Mouse (Mus musculus) liver, embryonic 14.5 days (tissue): ENCODE results near the gene Mdm4. TPM values are rescaled to one million over a fixed set of nuclear protein-coding genes. Genes with fewer than 3 reads are reported as not detected.

Experiments used
- ATAC-seq: fragments of 200-750 bp; cut with Nextera tagmentation; 2 replicates; pipeline ENCODE4 v1.8.0; 2017; ENCODE audit warnings: moderate number of reproducible peaks, mild to moderate bottlenecking, moderate library complexity; ENCODE audit not compliant: insufficient read depth
- DNase-seq, 3 experiments: peaks; one replicate each; pipeline ENCODE4 v3.0.0-alpha.2; 2012 to 2013; ENCODE audit warnings: low read depth in 3 of 3, low spot score in 3 of 3
- H3K27ac ChIP-seq: fragments of 300-500 bp; sonication (generic); 2 replicates; pipeline ENCODE4 v1.5.1; 2014; ENCODE audit warnings: moderate library complexity, mild to moderate bottlenecking, control low read depth, inconsistent platforms
- H3K27me3 ChIP-seq: fragments of 300-500 bp; sonication (generic); 2 replicates; pipeline ENCODE4 v1.6.1; 2014; ENCODE audit warnings: mild to moderate bottlenecking, low read length, moderate library complexity; ENCODE audit not compliant: control insufficient read depth, insufficient read depth
- H3K36me3 ChIP-seq: fragments of 300-500 bp; sonication (generic); replicated peaks from 2 replicates; pipeline ENCODE4 v1.6.1; 2014; ENCODE audit warnings: low read depth; ENCODE audit not compliant: control insufficient read depth, insufficient read depth
- H3K4me1 ChIP-seq, 2 experiments: fragments of 200-500 bp in 1 of 2; fragments of 300-500 bp in 1 of 2; sonication (generic) in 1 of 2; replicated peaks; 2 replicates each; pipeline ENCODE4 v1.6.1; 2012 to 2014; ENCODE audit warnings: antibody characterized with exemption in 1 of 2, inconsistent platforms in 1 of 2, low read length in 1 of 2; ENCODE audit not compliant: control insufficient read depth in 2 of 2, insufficient read depth in 2 of 2
- H3K4me2 ChIP-seq: fragments of 300-500 bp; sonication (generic); 2 replicates; pipeline ENCODE4 v1.6.1; 2014; ENCODE audit warnings: low read depth, mild to moderate bottlenecking, control low read depth, moderate library complexity
- H3K4me3 ChIP-seq, 2 experiments: fragments of 200-500 bp in 1 of 2; fragments of 300-500 bp in 1 of 2; sonication (generic) in 1 of 2; 2 replicates each; pipeline ENCODE4 v1.5.1; 2012 to 2014; ENCODE audit warnings: low read depth in 2 of 2, low read length in 2 of 2, mild to moderate bottlenecking in 2 of 2, control low read depth in 1 of 2, inconsistent platforms in 1 of 2, moderate library complexity in 1 of 2; ENCODE audit not compliant: insufficient read depth in 1 of 2
- H3K9ac ChIP-seq: fragments of 300-500 bp; sonication (generic); replicated peaks from 2 replicates; pipeline ENCODE4 v1.6.1; 2014; ENCODE audit warnings: mild to moderate bottlenecking, control low read depth, moderate library complexity
- H3K9me3 ChIP-seq: fragments of 300-500 bp; sonication (generic); 2 replicates; pipeline ENCODE4 v1.6.1; 2016; ENCODE audit warnings: low read length, mixed read lengths; ENCODE audit not compliant: control insufficient read depth
- CTCF ChIP-seq: IDR thresholded peaks from 2 replicates; pipeline ENCODE4 v1.5.1; 2016; ENCODE audit warnings: antibody characterized with exemption, low read depth, control low read depth
- EP300 ChIP-seq: IDR thresholded peaks from 2 replicates; pipeline ENCODE4 v1.6.1; 2016; ENCODE audit warnings: antibody characterized with exemption, low read depth
- WGBS: fragments of 180-500 bp; shearing (Covaris S2); extraction: QIAGEN DNeasy Blood & Tissue Kit; methylation state at CpG from one replicate; pipeline ENCODE4 v1.1.7; 2014; ENCODE audit not compliant: insufficient replicate concordance; 5-methylcytosine and 5-hydroxymethylcytosine counted together
- polyA plus RNA-seq, 2 experiments: library from polyadenylated mRNA; depleted of rRNA in 1 of 2; stranded (reverse) in 1 of 2; unstranded in 1 of 2; fragments of >200 nt; fragmentation: Nextera tagmentation in 1 of 2; extraction: Ambion mirVana in 1 of 2; gene quantifications; 2 replicates each; pipeline versions ENCODE4 v1.2.1 to v1.2.3; 2012 to 2014

Gene Mdm4
- polyA plus RNA-seq, 2 experiments, result 11.6 to 25.9 TPM

DNA sequence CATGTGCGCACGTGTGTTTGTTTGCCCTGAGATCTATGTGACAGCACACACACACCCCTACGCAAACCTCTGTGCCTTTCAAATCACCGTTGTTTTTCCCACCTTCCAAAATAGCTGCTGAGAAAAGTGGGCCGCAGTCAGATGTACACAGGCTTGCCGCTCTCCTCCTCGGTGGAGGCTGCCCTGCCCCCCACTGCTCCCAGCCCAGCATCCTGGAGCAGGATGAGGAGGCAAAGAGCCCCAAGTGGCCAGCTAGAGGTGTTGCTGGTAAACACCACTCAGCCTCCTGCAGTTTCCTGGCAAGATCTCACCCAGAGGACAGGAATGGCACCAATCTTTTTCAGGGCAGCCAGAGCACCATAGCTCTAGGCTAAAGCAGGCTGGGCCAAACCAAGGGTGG lies 95.5 kb downstream of the Mdm4 start:
- ATAC-seq (no peak), DNase-seq (no peak)
- WGBS, result 32% methylated on average over 7 of the region's 7 CpGs
- Histone ChIP-seq H3K4me2 (no peak overlapping the region), H3K27me3 (no peaks in the 10 kb centered on the region), H3K9ac (no peak overlapping the region), H3K9me3 (no peaks in the 10 kb centered on the region), H3K27ac (no peak overlapping the region), H3K4me1 (no peaks in the 10 kb centered on the region), H3K4me3 (no peak overlapping the region), H3K36me3 (no peaks in the 10 kb centered on the region)
- TF ChIP-seq EP300 (no peak), CTCF (no peak)

DNA sequence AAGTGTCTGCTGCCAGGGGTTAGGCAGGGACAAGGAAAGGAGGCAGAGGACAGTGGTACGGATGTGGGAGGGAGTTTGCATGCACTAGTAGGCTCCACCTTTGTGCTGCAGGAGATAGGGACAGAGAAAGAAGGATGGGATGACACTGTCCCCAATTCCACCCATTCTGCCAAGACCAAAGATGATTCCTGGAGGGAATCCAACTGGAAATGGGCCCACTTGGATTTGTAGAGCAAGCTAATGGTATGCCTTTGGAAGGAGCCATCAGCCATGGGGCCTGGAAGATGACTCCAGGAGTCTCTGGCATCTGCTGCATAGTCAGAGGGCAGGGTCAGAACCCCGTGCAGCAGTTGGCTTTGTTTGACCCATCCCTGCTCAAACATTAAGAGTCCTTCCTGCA lies 97.9 kb downstream of the Mdm4 start:
- WGBS, result 30% methylated on average over 2 of the region's 2 CpGs
- Histone ChIP-seq H3K27ac (no peak overlapping the region), H3K27me3 (no peaks in the 10 kb centered on the region), H3K4me1 (no peaks in the 10 kb centered on the region), H3K9ac (no peak overlapping the region), H3K9me3 (no peaks in the 10 kb centered on the region), H3K4me3 (no peak overlapping the region), H3K4me2 (no peak overlapping the region), H3K36me3 (no peaks in the 10 kb centered on the region)
- no peak for TF ChIP-seq EP300
- DNase-seq, result no peak
- no peak for ATAC-seq

- H3K27me3 ChIP-seq, result no peaks in the 10 kb centered on the region
- no peaks in the 10 kb centered on the region for H3K4me1 ChIP-seq
- ATAC-seq (no peak), DNase-seq (no peak)
- H3K4me2 ChIP-seq, result no peak overlapping the region
- H3K9me3 ChIP-seq, result no peaks in the 10 kb centered on the region
- TF ChIP-seq EP300 (no peak), CTCF (no peak)
- WGBS, result 55% methylated on average over 4 of the region's 4 CpGs
- no peaks in the 10 kb centered on the region for H3K36me3 ChIP-seq
- no peak overlapping the region for H3K9ac ChIP-seq
- no peak overlapping the region for H3K27ac ChIP-seq
- H3K4me3 ChIP-seq, result no peak overlapping the region
Observed at GRCm38 (mm10) chr1:132930291-132930690, 100.1 kb downstream of the Mdm4 start.

- ATAC-seq (no peak), DNase-seq (no peak)
- Histone ChIP-seq H3K4me1 (no peaks in the 10 kb centered on the region), H3K27me3 (no peaks in the 10 kb centered on the region), H3K4me3 (no peak overlapping the region), H3K4me2 (no peak overlapping the region), H3K9ac (no peak overlapping the region), H3K9me3 (no peaks in the 10 kb centered on the region), H3K36me3 (no peaks in the 10 kb centered on the region), H3K27ac (no peak overlapping the region)
- TF ChIP-seq EP300 (no peak), CTCF (no peak)
- 32% methylated on average over 3 of the region's 3 CpGs for WGBS
Observed at GRCm38 (mm10) chr1:132928907-132929250, 101.5 kb downstream of the Mdm4 start.

DNA sequence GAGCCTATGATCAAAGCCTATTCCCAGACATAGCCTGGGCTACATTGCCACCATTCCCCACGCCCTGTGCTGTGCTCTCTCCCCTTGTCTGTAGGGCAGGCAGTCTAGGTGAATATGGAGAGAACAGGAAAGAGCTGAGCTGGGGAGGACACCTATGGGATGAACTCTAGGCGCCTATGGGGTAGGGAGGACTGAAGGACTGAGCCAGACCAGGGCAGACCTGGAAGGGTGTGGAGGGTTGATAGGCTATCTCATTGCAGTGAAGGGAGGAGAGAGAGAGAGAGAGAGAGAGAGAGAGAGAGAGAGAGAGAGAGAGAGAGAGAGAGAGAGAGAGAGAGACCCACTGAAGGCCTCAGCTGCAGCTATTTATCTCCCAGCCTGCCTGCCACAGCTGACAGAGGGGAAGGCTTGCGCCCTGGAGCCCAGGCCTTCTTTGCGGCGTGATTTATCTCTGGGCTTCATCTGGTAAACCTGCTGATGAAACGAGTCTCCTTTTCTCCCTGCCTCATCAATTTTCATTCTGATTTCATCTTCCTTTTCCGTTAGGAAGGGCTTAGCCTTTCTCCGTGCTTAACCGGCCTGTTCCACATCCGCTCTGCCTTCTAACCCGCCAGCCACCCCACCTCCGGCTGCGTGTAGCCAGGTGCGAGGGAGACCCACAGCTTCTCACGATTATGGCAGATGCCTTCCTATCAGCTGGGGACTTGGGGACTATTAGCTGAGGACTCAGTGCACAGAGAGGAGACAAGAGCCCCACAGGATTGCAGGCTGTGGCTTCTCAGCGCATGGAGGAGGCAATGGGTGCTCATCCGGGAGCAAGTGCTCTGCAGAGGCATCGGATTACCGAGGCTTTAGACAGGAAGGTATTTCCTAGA lies 102.1 kb downstream of the Mdm4 start:
- Histone ChIP-seq H3K4me3 (no peak overlapping the region), H3K4me2 (no peak overlapping the region), H3K27me3 (no peaks in the 10 kb centered on the region), H3K4me1 (no peaks in the 10 kb centered on the region), H3K36me3 (no peaks in the 10 kb centered on the region), H3K27ac (no peak overlapping the region), H3K9me3 (no peaks in the 10 kb centered on the region), H3K9ac (no peak overlapping the region)
- TF ChIP-seq CTCF, result no peak
- no peak for TF ChIP-seq EP300
- 41% methylated on average over 19 of the region's 19 CpGs for WGBS
- no peak for DNase-seq
- no peak for ATAC-seq
